Mouse (Mus musculus): Measurements from ENCODE around the gene Vars.

Gene Vars

DNA sequence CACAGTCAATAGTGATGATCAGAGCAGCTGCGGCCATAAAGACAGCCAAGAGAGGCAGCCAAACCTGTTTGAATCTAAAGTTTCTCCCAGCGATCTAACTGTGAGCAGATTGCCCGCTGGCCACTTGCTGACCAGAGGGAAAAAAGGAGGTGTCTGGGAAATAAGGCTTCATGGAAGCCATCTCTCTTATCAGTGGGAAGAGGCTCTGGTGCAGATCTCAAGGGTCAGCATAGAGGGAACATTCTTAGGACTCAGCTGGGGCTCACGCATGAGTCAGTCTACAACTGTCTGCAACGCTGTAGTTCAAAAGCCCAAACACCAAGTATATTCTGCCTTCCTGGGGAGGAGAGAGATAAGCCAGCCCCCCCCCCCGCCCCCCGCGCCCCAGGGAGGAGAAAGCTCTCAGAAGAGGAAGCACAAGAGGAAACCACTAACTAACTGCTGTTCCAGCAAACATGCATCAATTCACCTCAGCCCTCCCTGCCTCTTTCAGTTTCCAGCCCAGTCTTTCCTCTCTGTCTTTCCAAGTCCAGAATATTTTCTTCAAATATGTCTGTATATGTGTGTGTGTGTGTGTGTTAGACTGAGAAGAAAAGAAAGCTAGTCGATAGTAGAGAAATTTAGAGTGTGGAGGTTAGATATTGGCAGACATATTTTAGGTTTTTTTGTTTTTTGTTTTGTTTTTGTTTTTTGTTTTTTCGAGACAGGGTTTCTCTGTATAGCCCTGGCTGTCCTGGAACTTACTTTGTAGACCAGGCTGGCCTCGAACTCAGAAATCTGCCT lies 47.6 kb downstream of the Vars start:
- DNase-seq (ENCODE audit: low spot score), result no peak

DNA sequence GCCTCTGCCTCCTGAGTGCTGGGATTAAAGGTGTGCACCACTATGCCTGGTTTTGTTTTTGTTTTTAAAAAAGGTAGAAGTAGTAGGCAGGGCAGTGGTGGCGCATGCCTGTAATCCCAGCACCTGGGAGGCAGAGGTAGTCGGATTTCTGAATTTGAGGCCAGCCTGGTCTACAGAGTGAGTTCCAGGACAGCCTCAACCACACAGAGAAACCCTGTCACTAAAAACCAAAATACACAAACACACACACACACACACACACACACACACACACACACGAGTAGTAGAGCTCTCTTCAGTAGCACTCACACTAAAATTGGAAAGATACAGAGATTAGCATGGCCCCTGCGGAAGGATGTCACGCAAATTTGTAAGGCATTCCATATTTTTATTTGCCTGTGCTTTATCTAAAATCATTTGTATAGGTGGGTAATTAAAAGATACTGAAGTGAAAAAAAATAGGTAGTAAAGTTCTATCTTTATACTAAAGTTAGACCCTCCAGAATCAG lies 48.2 kb downstream of the Vars start:
- no peak for DNase-seq (ENCODE audit: low spot score)

DNA sequence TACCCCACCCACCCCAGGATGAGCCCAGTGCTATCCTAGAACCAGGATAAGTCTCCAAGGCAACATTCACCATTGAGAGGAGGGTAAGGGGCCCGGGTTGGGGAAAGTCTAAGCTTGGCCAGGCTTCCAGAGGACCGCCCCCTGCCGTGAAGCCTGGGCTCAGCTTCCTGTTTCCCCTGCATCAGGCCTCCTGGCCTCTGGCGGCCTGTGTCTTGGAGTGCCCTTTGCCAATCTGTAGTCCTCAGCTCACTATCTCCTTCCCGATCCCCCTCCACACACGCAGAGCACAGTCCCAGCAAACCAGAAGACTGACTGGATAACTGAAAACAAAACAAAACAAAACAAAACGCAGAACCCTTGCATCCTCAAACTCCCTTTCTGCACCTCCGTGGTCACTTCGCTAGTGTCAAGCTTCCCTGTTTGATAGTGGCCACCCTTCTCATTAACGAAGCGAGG lies 48.8 kb downstream of the Vars start, which contains the start of gene Clic1:
TSS of gene Clic1 (plus strand) at position 406 of the 456 bp plus-strand sequence.
- peak; percentile 88 for DNase-seq (ENCODE audit: low spot score)

DNA sequence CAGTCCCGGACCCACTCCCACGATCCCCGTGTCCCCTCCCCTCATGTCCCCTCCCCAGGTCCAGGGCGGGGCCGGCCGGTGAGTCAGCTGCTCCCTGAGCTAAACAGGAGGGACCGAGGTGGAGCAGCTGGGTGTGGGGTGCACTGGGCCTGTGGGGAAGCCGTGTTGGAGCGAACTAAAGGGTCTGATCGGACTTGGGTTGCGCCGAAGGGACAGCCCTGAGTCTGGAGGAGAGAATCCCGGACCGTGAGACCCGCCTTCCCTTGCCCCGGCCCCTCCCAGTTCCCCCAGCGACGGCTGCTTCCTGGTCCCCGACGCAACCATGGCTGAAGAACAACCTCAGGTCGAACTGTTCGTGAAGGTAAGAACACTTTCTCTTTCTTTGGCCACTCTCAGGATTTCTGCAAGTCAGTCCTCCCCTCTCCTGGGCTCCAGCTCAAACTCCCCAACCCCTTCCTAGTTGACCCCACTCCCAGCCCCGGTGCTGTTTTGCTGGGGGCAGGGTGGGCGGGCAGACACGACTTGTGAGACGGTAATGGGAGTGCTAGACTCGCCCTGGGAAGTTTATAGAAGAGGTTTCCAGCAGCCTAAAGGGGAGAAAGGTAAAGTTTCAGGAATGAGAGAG lies 49.5 kb downstream of the Vars start:
- peak; percentile 72 for DNase-seq (ENCODE audit: low spot score)

DNA sequence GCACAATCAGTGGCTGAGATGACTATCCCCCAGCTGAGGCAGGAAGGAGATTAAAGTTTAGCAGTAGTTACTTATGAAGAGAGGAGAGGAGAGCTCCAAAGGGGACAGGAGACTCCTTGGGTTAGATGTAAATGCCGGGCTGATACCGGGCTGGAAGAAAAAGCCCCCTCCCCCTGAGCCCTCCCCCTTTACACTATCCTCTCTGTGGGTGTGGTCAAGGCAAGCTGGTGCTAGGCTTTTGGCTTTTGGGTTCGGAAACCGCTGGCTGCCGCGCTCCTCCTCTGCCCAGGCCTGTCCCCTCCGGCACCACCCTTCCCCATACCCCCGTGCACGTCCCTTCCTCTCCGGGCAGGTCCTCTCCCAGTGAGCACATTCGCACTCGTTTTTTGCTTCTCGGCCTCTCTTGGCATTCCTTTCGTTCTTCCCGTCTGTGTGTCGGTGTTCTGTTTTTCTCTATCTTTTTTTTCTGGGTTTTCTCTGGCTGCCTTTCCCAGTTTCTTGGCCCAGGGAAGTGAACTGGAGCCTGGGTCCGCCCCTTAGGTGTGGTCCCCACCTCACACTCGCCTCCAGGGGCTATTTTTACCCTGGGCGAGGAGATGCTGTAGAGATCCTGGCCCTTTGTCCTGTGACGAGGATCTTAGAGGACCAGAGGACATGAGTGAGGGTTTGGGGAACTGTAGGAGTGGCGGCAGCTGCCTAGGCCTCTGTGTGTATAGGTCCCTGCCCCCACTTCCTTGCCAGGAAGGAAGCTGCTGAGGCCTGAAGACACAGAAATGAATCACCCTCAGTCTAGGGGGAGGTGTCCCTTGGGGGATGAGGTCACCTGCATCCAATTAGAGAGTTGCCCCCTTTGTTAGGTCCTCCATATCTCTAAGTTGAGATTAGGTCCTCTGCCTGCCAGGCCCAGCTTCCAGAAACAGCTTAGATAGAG lies 50.6 kb downstream of the Vars start:
- DNase-seq (ENCODE audit: low spot score), result peak; percentile 90

DNA sequence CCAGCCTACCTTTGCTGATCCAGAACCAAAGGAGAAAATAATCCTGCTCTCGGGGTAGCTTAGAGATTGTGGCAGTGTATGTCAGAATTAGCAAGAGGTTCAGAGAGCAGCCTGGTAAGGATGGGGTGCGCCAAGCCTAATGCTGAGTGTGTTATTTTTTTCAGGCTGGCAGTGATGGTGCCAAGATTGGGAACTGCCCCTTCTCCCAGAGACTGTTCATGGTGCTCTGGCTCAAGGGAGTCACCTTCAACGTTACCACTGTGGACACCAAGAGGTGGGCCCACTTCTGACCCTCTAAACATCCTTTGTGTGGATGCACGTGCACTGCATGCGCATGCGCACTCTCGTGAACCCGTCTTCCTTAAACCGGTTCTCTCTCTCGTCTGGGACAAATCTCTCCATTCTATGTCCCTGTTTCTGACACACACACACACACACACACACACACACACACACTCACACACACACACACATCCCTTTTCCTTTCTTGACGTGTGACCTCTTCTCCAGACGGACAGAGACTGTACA lies 51.5 kb downstream of the Vars start:
- DNase-seq (ENCODE audit: low spot score), result no peak

DNA sequence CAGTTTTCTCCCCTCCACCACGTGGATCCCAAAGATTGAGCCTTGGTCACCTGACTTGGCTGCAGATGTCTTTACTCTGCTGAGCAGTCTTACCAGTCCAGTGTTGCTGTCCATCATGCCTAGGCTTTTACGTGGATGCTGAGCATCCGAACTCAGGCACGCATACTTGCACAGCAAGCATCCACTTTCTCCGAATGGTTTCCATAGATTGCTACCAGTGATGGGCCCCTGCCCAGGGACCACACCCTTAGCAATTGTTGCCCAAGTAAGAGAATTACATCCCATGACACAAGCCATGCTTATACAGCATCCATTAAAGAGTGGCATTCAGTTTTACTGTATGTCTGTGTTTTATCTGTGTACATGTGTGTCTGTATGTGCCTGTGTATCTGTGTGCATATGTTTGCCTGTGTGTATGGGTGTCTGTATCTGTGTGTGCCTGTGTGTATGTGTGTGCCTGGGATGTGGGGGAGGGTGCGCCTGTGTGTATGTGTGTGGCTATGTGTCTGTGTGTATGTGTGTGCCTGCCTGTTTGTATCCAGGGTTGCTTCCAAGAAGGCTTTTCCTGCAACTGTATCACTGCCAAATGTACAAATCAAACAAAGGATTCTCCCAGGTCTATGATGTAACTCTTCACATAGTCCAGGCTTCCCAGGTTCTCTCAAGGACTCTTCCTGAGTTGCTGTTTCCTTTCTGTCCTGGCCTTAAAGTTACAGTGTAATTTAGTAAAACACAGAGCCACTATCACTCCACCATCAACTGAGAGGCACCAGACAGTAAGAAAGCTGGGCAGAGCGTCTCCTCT lies 55.1 kb downstream of the Vars start:
- DNase-seq (ENCODE audit: low spot score), result peak; percentile 43

DNA sequence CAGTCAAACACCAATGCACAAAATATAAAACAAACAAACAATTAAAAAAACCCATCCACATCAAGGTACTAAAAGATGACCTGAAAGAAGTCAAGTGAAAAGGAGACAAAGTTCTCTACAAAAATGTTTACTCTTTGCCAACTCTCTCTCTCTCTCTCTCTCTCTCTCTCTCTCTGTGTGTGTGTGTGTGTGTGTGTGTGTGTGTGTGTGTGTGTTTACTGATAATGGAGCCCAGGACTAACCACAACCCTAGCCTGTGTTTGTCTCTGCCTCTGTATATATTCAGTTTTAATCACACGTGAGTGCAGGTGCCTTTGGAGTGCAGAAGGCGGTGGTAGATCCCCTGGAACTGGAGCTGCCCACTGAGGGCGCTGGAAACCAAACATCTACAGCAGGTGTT lies 56.3 kb downstream of the Vars start:
- no peak for DNase-seq (ENCODE audit: low spot score)

DNA sequence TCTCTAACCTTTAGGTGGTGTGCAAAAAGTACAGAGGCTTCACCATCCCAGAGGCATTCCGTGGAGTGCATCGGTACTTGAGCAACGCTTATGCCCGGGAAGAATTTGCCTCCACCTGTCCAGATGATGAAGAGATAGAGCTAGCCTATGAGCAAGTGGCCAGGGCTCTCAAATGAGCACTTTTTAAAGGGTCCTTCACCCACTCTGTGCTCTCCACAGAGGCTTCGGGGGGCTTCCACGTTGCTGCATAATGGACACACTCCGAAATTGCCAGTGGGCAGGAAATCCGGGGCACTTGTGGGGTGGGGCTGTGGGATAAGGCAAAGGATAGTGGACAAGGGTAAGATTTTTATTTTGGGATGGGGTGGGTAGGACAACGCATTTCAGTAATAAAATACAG lies 57.5 kb downstream of the Vars start:
- DNase-seq (ENCODE audit: low spot score), result no peak

DNA sequence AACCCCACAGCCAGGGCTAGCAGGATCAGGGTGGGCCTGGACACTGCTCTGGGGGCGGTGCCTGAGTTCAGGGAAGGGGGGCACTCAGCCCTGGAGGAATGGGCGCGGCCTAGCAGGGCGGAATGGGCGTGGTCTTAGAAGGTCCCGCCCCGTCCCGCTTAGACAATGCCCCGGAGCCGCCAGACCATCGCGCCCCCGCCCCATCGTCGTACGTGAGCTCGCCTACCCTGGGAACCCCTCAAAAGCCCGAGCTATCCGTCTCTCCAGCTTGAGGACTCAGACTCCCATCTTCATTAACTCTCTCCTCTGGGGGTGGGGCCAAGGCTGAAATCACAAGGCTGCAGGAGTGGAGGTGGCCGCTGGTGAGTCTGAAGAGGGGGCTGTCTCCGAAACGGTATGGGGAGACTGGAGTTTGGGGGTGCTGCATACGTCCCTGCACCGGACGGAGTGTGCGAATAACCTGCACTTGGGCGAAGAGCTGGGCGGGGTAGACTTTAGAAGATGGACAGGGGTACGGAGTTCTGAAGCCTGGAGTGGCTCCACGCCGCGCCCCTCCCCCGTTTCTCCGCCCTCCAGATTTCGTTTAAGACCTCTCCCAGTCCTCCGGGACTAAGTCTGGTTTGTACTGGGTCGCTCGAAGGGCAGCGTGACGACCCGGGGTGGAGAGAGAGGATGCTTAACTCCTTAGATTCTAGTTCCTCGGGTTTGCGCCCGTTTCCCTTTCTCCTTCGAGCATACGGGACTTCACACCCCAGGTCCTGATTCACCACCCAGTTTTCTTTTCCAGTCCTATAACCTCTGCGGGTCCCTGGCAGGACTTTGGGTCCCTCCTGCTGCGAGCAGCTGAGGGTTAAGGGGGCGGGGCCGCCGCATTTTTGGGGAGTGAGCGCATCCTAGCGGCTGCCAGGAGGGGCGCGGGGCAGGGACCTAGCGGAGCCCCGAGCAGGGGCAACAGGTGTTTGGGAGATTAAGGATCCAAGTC lies 58.4 kb downstream of the Vars start, which contains the start of gene Ddah2:
TSS of gene Ddah2 (plus strand) at position 125 of the 982 bp plus-strand sequence.
- peak; percentile 85 for DNase-seq (ENCODE audit: low spot score)

DNA sequence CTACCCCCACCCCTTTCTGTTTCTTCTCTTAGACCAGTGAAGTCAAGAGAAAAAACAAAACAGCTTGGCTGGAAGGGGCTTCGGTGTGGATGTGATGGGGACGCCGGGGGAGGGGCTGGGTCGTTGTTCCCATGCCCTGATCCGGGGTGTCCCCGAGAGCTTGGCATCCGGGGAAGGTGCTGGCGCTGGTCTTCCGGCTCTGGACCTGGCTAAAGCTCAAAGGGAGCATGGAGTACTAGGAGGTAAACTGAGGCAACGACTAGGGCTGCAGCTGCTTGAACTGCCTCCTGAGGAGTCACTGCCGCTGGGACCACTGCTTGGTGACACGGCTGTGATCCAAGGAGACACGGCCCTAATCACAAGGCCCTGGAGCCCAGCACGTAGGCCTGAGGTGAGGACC lies 59.3 kb downstream of the Vars start:
- no peak for DNase-seq (ENCODE audit: low spot score)

DNA sequence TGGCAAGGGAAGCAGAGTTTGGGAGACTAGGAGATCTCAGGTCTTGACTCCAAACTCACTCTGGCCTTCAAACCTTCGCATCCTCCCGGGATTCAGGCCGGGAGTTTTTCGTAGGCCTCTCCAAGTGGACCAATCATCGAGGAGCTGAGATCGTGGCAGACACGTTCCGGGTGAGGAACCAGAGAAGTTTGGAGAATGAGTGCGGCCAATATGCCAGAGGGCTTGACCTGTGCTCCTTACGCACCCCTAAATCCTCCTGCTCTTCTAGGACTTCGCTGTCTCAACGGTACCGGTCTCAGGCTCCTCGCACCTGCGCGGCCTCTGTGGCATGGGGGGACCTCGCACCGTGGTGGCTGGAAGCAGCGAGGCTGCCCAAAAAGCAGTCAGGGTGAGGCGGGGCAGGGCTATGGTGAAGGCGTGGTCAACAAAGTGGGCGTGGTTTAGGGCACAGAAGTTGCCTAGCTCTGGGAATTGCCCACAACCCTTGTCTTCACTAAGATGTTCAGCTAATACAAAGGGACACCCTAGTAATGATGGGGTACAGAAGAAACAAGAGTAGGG lies 60.0 kb downstream of the Vars start:
- DNase-seq (ENCODE audit: low spot score), result no peak

DNA sequence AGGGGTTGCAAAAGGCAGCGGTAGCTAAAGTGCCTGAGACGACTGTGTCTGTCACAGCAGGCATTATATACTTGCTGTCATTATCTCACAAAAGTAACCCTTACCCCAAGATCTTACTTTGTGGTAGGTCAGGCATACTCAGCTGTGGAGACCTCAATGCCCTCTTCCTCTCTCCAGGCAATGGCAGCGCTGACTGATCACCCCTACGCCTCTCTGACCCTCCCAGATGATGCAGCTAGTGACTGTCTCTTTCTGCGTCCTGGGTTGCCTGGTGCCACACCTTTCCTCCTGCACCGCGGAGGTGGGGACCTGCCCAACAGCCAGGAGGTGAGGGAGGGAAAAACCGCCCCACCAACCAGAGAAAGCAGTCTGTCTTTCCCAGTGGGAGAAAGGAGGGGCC lies 60.5 kb downstream of the Vars start:
- DNase-seq (ENCODE audit: low spot score), result no peak

DNA sequence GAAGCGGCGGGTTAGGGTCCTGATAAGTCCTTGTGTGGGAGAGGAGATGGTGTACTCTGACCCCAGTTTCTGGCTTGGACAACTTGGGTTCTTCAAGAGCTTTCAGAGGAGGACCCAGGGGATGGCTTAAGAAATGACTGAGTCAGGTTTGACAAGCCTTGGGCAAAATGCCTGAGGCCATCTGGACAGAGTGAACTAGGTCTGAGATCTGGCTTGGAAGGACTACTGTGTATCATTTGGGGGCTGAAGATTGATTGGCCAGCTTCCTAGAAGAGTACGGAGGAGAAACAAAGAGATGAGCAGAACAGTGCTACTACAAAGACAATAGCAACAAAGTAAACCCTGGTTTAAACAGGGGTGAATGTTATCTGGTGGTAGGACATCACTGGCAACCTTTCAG lies 62.7 kb downstream of the Vars start:
- peak; percentile 63 for DNase-seq (ENCODE audit: low spot score)

DNA sequence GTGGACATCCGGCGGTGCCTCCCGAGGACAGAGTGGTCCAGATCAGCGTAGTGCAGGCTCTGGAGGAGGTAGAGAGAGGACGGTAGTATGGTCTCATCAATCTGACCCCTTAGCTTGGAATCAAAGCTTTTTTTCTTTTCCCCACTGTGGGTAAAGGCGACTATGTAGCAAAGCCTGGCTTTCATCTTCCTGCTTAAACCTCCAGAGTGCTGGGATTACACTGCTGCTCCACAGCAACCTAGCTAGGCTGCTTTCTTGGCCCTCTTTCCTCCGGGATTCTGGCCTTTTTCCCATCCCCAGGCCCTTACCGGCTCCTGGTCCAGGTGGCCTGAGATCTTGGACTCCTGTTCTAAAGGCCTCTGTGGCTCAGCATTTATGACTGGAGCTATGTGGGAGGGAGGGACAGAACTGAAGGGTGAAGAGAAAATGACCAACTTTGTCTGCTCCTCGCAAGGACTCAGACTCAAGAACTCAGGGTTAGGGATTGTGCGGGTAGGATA lies 63.6 kb downstream of the Vars start:
- no peak for DNase-seq (ENCODE audit: low spot score)

DNA sequence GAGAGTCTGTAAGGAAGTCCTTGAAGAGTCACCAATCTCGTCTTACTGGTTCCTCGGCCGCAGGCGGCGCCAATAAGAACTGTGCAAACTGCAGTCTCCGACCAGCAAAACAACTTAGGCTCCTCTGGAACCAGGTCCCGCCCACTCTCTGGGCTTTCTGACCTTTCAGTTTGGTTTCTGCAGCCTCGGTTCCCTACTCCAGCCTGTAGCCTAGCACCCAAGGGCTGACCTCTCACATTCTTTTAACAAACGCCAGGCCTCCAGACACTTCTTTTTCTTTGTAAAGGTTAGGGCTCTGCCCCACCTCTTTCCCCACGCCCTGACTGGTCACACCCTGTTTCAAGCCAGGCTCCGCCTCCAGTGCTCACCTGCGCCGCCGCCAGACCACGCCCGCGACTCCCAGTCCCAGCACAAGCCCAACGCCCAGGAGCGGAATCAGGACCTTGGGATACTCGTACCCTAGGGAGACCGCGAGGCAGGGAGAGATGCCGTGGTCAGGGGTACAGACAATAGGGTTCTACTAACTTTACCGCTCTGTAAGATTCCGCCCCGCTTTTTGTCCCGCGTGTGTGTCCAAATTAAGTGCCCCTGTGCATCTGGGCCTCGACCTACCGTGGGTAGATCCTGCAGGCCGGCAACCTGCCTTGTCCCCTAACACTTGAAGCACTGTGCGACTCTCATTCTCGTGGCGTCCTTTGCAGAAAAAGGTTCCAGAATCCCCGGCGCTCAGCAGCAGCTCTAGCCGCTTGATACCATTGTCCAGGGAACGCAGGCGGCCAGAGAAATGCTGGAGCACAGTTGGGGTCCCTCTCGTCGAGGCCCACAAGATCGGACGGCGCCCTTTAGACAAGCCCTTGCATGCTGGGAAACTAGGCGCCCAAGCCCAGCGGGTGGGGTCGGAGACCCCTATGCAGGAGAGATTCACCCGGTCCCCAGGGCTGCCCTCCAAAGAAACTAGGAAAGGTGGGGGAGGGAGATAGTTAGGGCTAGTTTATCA lies 64.5 kb downstream of the Vars start, which contains the start of gene Ly6g6c:
TSS of gene Ly6g6c (plus strand) at position 438 of the 997 bp plus-strand sequence.
- no peak for DNase-seq (ENCODE audit: low spot score)

All from MN1 (cell line).